In genomic region chr17:75536396-75537049, GRCm38 (mm10) we compare ENCODE assay signal across 8 mouse cellular contexts. TPM values are rescaled to one million over a fixed set of nuclear protein-coding genes. Genes with fewer than 3 reads are reported as not detected.
A peak's percentile ranks its signal among the peaks of the same experiment; 100 is the strongest.
DNase-seq lines count a peak whose midpoint lies in the region; ATAC-seq lines count a peak whose summit lies in the region.

No protein-coding gene starts in this region.

- intact Hi-C loops in left cerebral cortex, postnatal 25 days (cut with DNase I), result loop anchor here (5.0 to 10.0 kb wide), 3 partner anchors 132 to 522 kb away; no protein-coding TSS in a partner anchor

- H3K4me1 ChIP-seq in neural tube, embryonic 13.5 days (replicated peaks), result peaks cover 7% of the 10 kb centered on the region

- H3K4me2 ChIP-seq in neural tube, embryonic 13.5 days, result no peak overlapping the region

- DNase-seq in adrenal gland, postnatal 14 days, result peak; percentile 58
- no peak for DNase-seq in adrenal gland, postnatal 4 days (ENCODE audit: low spot score in 2 of 2)
- DNase-seq in neural tube, embryonic 10.5 days (ENCODE audit: extremely low spot score, low spot score), result no peak
- DNase-seq in heart, adult 9 months (ENCODE audit: low spot score in 2 of 2), result peak; percentile 27 to 51
- DNase-seq in left cerebral cortex, postnatal 25 days (ENCODE audit: low spot score in 2 of 2), result peak; percentile 47 to 77
- DNase-seq in urinary bladder, postnatal 4 days (ENCODE audit: low spot score in 2 of 2), result no peak

- peaks cover 30% of the 10 kb centered on the region for H3K36me3 ChIP-seq in neural tube, embryonic 13.5 days

- H3K27ac ChIP-seq in neural tube, embryonic 13.5 days (replicated peaks), result no peak overlapping the region

- no peaks in the 10 kb centered on the region for H3K9me3 ChIP-seq in neural tube, embryonic 13.5 days

- H3K27me3 ChIP-seq in neural tube, embryonic 13.5 days, result no peaks in the 10 kb centered on the region

- whole genome bisulfite sequencing in neural tube, embryonic 13.5 days, result 47% methylated on average over 6 of the region's 6 CpGs

- no peak overlapping the region for H3K9ac ChIP-seq in neural tube, embryonic 13.5 days

- ATAC-seq in neural tube, embryonic 13.5 days (ENCODE audit: low read depth), result peak; percentile 69
- ATAC-seq in monocyte, adult 5-6 weeks (replicated peaks; ENCODE audit: insufficient number of reproducible peaks, low FRiP score, low TSS enrichment, poor library complexity, severe bottlenecking), result peak; percentile 73

- H3K4me3 ChIP-seq in neural tube, embryonic 13.5 days, result no peak overlapping the region

RNA-seq across cellular contexts. Expression of gene Fam98a, which starts 15.2 kb away (rescaled TPM):
- total RNA-seq in adrenal gland, postnatal 14 days (2021), result 28.4 and 32.3 TPM in 2 replicates
- 10 to 100 TPM; 22.9 to 26.5 TPM for total RNA-seq in adrenal gland, postnatal 4 days (2021)
- 31.5 and 38.3 TPM in 2 replicates for polyA plus RNA-seq in neural tube, embryonic 13.5 days (2015; fragmentation: Nextera tagmentation; extraction: Ambion mirVana)
- 10 to 100 TPM; 39.2 to 52.9 TPM for total RNA-seq in left cerebral cortex, postnatal 25 days (2021)
- 13.4 to 25.5 TPM (median 19.4 TPM) in 3 replicates for total RNA-seq in monocyte, adult 5-6 weeks (2017)

Comparison
In these comparisons a context has a peak if more than half of its experiments do, and no peak if none do; other contexts are left out.
1. DNase-seq: peak in adrenal gland, postnatal 14 days (single experiment), heart, adult 9 months (2 of 2) and left cerebral cortex, postnatal 25 days (2 of 2); none in adrenal gland, postnatal 4 days (0 of 2), neural tube, embryonic 10.5 days (single experiment) and urinary bladder, postnatal 4 days (0 of 2).